Mouse (Mus musculus): ENCODE measurements at regions not wholly inside any gene's neighbourhood (a gene's known extent, or its start where the extent isn't known, plus 50 kb on each side); places are given as distances from the start of the nearest gene placed in this dataset.

DNA sequence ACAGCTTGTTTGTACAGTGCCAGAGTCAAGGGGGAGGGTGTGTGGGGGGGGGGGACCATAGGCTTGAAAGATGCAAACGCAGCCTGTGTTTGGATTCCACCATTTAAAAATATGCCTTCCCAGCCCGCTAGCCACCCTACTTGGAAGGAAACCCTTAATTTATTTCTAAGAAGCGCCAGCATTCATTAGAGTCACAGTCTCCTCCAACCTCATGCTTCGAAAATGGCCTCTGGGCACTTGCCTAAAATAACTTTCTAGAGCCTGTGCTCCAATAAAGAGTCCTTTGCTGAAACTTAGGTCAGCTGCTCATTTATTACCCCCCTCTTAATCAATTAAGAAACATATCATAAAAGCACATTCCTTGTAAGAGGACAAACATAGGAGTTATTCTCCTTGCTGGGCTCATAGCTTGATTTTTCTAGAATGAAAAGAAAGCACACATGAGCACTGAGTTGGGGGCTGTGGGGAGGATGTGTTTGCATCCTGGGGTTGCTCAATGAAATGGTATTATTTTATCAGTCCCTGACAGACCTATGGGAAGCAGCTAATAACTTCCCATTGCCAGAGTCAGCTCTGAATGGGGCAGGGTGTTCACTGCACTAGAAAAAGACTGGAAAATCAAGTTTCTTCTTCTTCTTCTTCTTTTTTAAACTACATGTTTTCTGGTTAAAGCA is 57.4 kb downstream of the H2al2a start:
- H3K27me3 ChIP-seq (ENCODE audit: control insufficient read depth, insufficient read depth, insufficient read length), result no peaks in the 10 kb centered on the region
- H3K79me2 ChIP-seq (ENCODE audit: control insufficient read depth, insufficient read depth), result no peaks in the 10 kb centered on the region
- no peak overlapping the region for H3K4me3 ChIP-seq (ENCODE audit: insufficient read depth, poor library complexity, severe bottlenecking)
- TF ChIP-seq FOSL1 (IDR thresholded peaks at IDR 0.05; ENCODE audit: insufficient read depth, low read length, poor library complexity, severe bottlenecking) (no peak), MYOG (IDR thresholded peaks at IDR 0.05; ENCODE audit: control insufficient read depth, extremely low read depth, insufficient read length) (no peak), MAX (IDR thresholded peaks at IDR 0.05) (no peak), USF1 (IDR thresholded peaks at IDR 0.05; ENCODE audit: low read depth) (no peak), CTCF (IDR thresholded peaks at IDR 0.05; ENCODE audit: control insufficient read depth, insufficient read depth, insufficient read length) (no peak), CEBPB (IDR thresholded peaks at IDR 0.05; ENCODE audit: low read depth) (no peak), MYOD1 (IDR thresholded peaks at IDR 0.05; ENCODE audit: control insufficient read depth, insufficient read length, low read depth) (no peak)
- H3K79me3 ChIP-seq (ENCODE audit: low read depth), result no peaks in the 10 kb centered on the region
- H3K36me3 ChIP-seq (ENCODE audit: control insufficient read depth, insufficient read depth), result no peaks in the 10 kb centered on the region
- H3ac ChIP-seq (ENCODE audit: control insufficient read depth, insufficient read length, low read depth), result no peak overlapping the region

DNA sequence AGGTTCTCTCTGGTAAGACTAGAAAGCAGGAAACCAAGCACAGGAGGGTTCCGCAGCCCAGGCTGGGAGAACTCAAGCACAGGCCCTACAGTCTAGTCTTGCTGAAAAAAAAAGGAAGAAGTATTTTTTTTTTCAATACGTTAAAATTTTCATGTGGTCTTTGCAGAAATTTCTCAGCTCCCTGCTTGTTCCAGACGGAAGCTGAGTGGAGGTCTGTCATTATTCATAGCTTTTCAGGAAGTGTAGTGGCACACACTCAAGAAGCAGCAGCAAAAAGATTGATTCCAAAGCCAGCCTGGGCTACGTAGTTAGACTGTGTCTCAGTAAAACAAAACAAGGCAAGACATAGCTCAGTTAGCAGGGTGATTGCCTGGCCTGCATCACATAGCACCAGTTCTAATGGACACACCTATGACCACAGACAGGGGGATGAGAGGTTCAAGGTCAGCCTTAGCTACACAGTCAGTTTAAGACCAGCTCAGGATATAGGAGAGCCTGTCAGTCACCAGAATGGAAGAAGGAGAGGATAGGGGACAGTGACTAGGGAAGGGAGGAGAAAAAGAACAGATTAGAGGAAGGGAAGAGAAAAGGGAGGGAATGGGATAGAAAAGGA is 60.1 kb downstream of the H2al2a start:
- no peaks in the 10 kb centered on the region for H3K79me2 ChIP-seq (ENCODE audit: control insufficient read depth, insufficient read depth)
- no peaks in the 10 kb centered on the region for H3K27me3 ChIP-seq (ENCODE audit: control insufficient read depth, insufficient read depth, insufficient read length)
- H3K4me3 ChIP-seq (ENCODE audit: insufficient read depth, poor library complexity, severe bottlenecking), result no peak overlapping the region
- no peaks in the 10 kb centered on the region for H3K79me3 ChIP-seq (ENCODE audit: low read depth)
- no peak overlapping the region for H3ac ChIP-seq (ENCODE audit: control insufficient read depth, insufficient read length, low read depth)
- TF ChIP-seq CEBPB (IDR thresholded peaks at IDR 0.05; ENCODE audit: low read depth) (no peak), MYOD1 (IDR thresholded peaks at IDR 0.05; ENCODE audit: control insufficient read depth, insufficient read length, low read depth) (no peak), FOSL1 (IDR thresholded peaks at IDR 0.05; ENCODE audit: insufficient read depth, low read length, poor library complexity, severe bottlenecking) (no peak), MAX (IDR thresholded peaks at IDR 0.05) (no peak), MYOG (IDR thresholded peaks at IDR 0.05; ENCODE audit: control insufficient read depth, extremely low read depth, insufficient read length) (no peak), CTCF (IDR thresholded peaks at IDR 0.05; ENCODE audit: control insufficient read depth, insufficient read depth, insufficient read length) (no peak), USF1 (IDR thresholded peaks at IDR 0.05; ENCODE audit: low read depth) (no peak)
- no peaks in the 10 kb centered on the region for H3K36me3 ChIP-seq (ENCODE audit: control insufficient read depth, insufficient read depth)

DNA sequence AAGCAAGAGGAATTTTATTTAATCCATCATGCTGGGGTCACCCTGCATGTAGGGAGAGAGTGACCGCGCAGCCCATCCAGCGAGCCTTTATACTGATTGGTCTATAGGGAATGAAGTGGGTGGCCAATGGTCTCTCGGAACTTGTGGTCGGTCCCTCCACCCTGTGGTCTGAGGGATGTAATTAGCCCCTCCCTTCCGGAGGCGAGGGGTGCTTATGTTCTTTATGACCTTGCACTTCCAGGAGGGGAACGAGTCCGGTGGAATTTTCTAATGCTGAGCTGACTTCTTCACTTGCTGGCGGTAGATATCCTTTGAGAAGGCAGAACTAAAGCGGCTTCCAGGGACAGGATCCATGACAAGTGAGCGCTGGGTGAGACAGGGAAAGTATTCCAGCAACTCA is 60.8 kb downstream of the H2al2a start:
- Histone ChIP-seq H3K27me3 (ENCODE audit: control insufficient read depth, insufficient read depth, insufficient read length) (no peaks in the 10 kb centered on the region), H3ac (ENCODE audit: control insufficient read depth, insufficient read length, low read depth) (no peak overlapping the region), H3K36me3 (ENCODE audit: control insufficient read depth, insufficient read depth) (no peaks in the 10 kb centered on the region), H3K4me3 (ENCODE audit: insufficient read depth, poor library complexity, severe bottlenecking) (no peak overlapping the region), H3K79me3 (ENCODE audit: low read depth) (no peaks in the 10 kb centered on the region), H3K79me2 (ENCODE audit: control insufficient read depth, insufficient read depth) (no peaks in the 10 kb centered on the region)
- no peak for TF ChIP-seq MYOD1 (IDR thresholded peaks at IDR 0.05; ENCODE audit: control insufficient read depth, insufficient read length, low read depth)
- no peak for TF ChIP-seq FOSL1 (IDR thresholded peaks at IDR 0.05; ENCODE audit: insufficient read depth, low read length, poor library complexity, severe bottlenecking)
- no peak for TF ChIP-seq MAX (IDR thresholded peaks at IDR 0.05)
- no peak for TF ChIP-seq CEBPB (IDR thresholded peaks at IDR 0.05; ENCODE audit: low read depth)
- no peak for TF ChIP-seq USF1 (IDR thresholded peaks at IDR 0.05; ENCODE audit: low read depth)
- no peak for TF ChIP-seq CTCF (IDR thresholded peaks at IDR 0.05; ENCODE audit: control insufficient read depth, insufficient read depth, insufficient read length)
- TF ChIP-seq MYOG (IDR thresholded peaks at IDR 0.05; ENCODE audit: control insufficient read depth, extremely low read depth, insufficient read length), result no peak

DNA sequence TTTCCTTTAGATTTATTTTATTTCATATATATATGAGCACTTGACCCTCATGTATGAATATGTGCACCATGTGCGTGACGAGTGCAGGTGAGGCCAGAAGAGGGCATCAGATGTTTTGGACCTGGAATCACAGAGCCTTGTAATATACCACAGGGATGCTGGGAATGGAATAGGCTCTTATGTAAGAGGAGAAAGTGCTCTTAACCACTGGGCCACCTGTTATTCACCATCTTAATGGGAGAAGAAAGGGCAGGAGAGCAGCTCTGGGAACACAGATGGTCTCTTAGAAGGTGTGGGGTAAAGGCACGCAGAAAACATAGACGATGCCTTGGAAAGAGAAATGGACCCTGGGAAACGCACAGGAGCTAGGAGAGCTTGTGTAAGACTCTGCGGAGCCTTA is 61.3 kb downstream of the H2al2a start:
- H3K4me3 ChIP-seq (ENCODE audit: insufficient read depth, poor library complexity, severe bottlenecking), result no peak overlapping the region
- H3ac ChIP-seq (ENCODE audit: control insufficient read depth, insufficient read length, low read depth), result no peak overlapping the region
- no peaks in the 10 kb centered on the region for H3K27me3 ChIP-seq (ENCODE audit: control insufficient read depth, insufficient read depth, insufficient read length)
- no peaks in the 10 kb centered on the region for H3K36me3 ChIP-seq (ENCODE audit: control insufficient read depth, insufficient read depth)
- TF ChIP-seq USF1 (IDR thresholded peaks at IDR 0.05; ENCODE audit: low read depth) (no peak), CEBPB (IDR thresholded peaks at IDR 0.05; ENCODE audit: low read depth) (no peak), MYOG (IDR thresholded peaks at IDR 0.05; ENCODE audit: control insufficient read depth, extremely low read depth, insufficient read length) (no peak), MAX (IDR thresholded peaks at IDR 0.05) (no peak), CTCF (IDR thresholded peaks at IDR 0.05; ENCODE audit: control insufficient read depth, insufficient read depth, insufficient read length) (no peak), FOSL1 (IDR thresholded peaks at IDR 0.05; ENCODE audit: insufficient read depth, low read length, poor library complexity, severe bottlenecking) (no peak), MYOD1 (IDR thresholded peaks at IDR 0.05; ENCODE audit: control insufficient read depth, insufficient read length, low read depth) (no peak)
- H3K79me2 ChIP-seq (ENCODE audit: control insufficient read depth, insufficient read depth), result no peaks in the 10 kb centered on the region
- H3K79me3 ChIP-seq (ENCODE audit: low read depth), result no peaks in the 10 kb centered on the region

DNA sequence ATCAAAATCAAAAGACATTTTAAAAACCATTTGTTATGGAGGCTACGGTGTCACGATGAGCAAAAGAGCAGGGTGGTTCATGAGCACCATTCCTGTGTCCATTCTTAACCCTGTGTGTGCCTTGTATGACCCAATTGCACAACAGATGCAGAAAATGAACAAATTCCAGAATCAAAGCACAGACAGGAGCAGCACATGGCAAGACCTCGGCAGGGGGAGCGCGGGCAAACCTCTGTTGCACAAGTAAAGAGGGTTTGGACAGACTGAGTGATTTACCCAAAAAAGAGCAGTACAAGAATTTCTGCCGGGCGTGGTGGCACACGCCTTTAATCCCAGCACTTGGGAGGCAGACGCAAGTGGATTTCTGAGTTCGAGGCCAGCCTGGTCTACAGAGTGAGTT is 62.1 kb downstream of the H2al2a start:
- H3K36me3 ChIP-seq (ENCODE audit: control insufficient read depth, insufficient read depth), result no peaks in the 10 kb centered on the region
- no peaks in the 10 kb centered on the region for H3K79me2 ChIP-seq (ENCODE audit: control insufficient read depth, insufficient read depth)
- no peaks in the 10 kb centered on the region for H3K27me3 ChIP-seq (ENCODE audit: control insufficient read depth, insufficient read depth, insufficient read length)
- no peaks in the 10 kb centered on the region for H3K79me3 ChIP-seq (ENCODE audit: low read depth)
- no peak overlapping the region for H3K4me3 ChIP-seq (ENCODE audit: insufficient read depth, poor library complexity, severe bottlenecking)
- TF ChIP-seq MYOG (IDR thresholded peaks at IDR 0.05; ENCODE audit: control insufficient read depth, extremely low read depth, insufficient read length) (no peak), USF1 (IDR thresholded peaks at IDR 0.05; ENCODE audit: low read depth) (no peak), MAX (IDR thresholded peaks at IDR 0.05) (no peak), FOSL1 (IDR thresholded peaks at IDR 0.05; ENCODE audit: insufficient read depth, low read length, poor library complexity, severe bottlenecking) (no peak), CTCF (IDR thresholded peaks at IDR 0.05; ENCODE audit: control insufficient read depth, insufficient read depth, insufficient read length) (no peak), MYOD1 (IDR thresholded peaks at IDR 0.05; ENCODE audit: control insufficient read depth, insufficient read length, low read depth) (no peak), CEBPB (IDR thresholded peaks at IDR 0.05; ENCODE audit: low read depth) (no peak)
- no peak overlapping the region for H3ac ChIP-seq (ENCODE audit: control insufficient read depth, insufficient read length, low read depth)

Data from C2C12 (cell line).